Mouse (Mus musculus) lung, postnatal 36 days (tissue): Measurements from ENCODE around the gene Ttc17.
A peak's percentile ranks its signal among the peaks of the same experiment; 100 is the strongest.
"Not testable (repeated sequence)": the region's sequence is repeated elsewhere in the genome, so short reads cannot be mapped to it uniquely, and the experiment has no call there.

Experiments
- DNase-seq: peaks from one replicate; pipeline ENCODE4 v3.0.0; 2022; ENCODE audit warnings: mixed read lengths

Ttc17 gene

DNA sequence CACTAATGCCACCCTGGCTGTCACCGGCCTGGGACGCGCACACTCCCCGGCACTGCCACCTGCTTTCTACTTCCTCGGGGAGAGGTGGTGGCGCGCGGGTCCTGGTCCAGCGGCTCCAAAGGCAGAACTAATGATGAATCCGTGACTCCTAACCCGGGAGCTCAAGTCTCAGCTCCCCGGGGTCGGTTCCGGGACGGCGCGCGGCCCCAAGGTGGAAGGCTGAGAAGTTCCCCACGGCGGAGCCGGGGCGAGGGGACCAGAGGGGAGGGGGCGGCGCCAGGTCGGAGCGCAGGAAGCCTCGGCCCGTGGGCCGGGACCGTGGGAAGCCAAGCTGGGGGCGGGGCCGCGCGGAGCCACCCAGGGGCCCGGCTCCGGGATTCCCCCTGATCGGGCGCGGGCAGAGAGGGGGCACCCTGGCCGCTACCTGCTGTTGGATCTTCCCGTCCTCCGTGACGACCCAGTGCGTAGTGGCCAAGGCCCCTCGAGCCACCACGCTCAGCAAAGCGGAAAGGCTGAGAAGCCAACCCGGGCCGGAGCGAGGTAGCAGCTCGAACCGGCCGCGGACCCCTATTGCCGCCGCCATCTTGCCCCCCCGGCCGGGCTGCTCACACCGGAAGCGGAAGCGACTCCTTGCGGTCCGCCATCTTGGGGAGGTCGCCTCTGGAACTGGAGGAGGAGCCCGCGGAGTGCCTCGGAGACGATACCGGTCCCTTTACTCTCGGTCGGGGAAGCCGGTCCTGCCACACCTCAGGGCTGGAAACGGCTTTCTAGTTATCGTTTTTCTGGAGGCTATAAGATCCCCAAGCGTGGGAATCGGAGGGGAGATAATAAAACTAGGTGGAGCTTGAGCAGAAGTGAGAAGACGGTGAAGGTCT is at the start of gene Ttc17:
Ttc17 (minus strand) TSS at position 607 of the 875 bp plus-strand sequence.
- DNase-seq: peak; percentile 92

DNA sequence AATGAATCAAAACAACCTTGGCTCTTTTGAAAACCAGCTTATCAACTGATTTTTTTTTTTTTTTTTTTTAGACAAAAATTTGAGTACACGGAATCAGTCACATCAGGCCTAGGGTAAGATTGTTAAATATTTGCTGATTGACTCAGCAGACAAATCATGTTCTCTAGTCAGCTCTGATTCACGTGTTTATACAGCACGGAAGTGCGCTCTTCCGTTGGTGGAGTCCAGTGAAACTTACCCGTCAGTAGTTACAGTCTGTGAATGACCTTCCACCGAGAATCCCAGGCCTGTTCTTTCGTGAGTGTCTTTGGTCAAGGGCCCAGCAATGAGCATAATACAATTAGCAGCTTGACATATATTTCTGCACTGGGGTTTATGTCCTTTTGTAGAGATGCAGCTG is 43.2 kb upstream of the Ttc17 start:
- DNase-seq: no peak

DNA sequence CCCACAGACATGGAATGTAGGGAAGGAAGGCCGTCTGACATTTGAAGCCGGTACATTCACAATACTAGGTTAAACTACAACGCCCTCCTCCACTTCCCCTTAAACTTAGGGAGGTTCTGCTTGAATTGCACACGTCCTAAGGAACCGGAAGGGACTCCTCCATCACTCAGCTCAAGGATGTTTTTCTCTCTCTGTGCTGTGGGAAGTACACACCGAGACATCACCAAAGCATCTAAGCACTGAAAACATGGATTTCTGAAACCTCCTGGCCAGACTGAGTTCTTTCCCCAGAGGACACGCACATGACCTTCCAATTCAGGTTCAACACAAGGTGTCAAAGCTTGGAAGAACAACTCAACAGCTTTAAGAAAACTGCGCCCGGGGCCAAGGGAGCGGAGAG is 30.5 kb upstream of the Ttc17 start:
- DNase-seq: peak; percentile 58

- no peak for DNase-seq
These were observed 29.0 kb upstream of the Ttc17 start for GRCm38 (mm10) chr2:94435481-94435880.

- DNase-seq: no peak
These were observed 28.3 kb upstream of the Ttc17 start for GRCm38 (mm10) chr2:94434833-94435232.

GRCm38 (mm10) chr2:94432214-94432613 is 25.7 kb upstream of the Ttc17 start:
- no peak for DNase-seq

DNA sequence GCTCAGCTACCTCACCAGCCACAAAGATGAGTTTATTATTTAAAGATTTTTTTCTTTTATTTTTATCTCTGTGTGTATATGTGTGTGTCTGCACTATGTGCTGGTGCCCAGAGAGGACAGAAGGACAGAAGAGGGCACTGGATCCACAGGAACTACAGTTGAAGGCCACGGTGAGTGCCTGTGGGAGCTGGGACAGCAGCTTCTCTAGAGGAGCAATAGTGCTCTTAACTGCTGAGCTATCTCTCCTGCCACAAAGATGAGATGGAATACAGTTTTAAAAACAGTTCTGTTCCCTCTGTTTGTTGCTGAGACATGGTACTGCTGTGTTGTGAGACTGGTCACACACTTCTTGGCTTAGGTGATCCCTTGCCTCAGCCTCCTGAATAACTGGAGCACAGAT is 22.0 kb upstream of the Ttc17 start:
- no peak for DNase-seq

GRCm38 (mm10) chr2:94407441-94407840 is 952 bp upstream of the Ttc17 start:
- no peak for DNase-seq

DNA sequence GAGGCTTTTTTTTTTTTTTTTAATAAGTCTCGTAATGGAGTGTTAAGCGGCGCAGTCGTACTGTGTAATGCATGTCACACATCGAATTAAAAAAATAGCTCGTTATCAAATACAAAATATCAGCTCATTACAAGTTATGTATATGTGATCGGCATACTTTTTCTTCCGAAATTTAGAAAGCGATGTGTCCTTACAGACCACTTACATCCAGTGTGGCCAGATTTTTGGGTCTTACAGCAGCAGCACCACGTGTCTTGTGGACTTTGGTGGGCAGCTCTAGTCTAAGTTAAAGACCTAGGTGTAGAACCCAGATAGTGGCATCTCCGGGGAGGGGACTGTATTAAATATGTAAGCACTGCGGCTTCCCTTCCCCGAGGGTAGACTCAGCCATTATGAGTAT is 532 bp upstream of the Ttc17 start:
- DNase-seq: no peak

DNA sequence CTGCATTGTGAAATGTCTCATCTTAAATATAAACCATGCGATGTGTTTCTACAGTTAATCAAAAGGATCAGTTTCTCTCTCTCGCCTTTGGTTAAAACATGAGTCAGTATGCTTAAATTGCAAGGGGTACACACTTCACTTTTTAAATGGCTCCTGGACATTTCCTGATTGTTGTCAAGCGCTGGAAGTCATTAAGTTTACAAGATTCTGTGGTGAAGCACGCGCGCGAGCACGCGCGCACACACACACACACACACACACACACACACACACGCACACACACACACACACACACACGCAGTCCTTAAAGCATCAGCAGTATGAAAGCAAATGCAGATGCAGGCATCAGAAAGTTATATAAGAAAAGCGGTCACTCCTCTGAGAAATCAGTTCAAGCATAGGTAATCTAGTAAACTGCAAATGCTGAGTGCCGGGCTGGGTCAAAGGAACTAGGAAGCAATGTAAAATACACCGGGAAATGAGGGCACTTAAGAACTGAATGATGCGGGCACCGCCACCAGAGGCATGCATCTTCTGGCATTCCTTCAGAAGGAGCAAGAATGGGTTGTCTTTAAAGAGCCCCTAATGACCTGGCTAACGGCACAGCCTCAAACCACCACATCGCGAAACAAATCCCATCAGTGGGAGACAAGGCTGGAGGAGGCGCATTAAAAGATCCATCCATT is 949 bp downstream of the Ttc17 start:
- peak; percentile 29 for DNase-seq

- no peak for DNase-seq
These were observed 1.8 kb downstream of the Ttc17 start for GRCm38 (mm10) chr2:94404512-94405240.

DNA sequence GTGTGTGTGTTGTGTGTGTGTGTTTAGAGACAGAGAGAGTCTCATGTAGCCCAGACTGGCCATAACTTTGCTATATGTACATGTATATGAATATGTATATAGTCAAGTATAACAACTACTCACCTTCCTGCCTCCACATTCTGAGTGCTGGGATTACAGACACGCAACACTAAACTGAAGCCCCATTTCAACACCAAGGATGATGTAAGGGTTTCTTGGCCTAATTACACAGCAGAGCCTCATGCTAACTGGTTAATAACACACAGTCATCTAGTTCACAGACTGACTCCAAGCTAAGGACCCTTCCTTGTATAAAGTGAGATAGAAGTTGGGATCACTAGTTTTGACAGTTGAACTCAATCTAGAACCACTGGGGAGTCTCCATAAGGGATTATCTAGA is 3.9 kb downstream of the Ttc17 start:
- no peak for DNase-seq

- no peak for DNase-seq
These were observed 4.4 kb downstream of the Ttc17 start for GRCm38 (mm10) chr2:94402096-94402495.

GRCm38 (mm10) chr2:94401006-94401405 is 5.5 kb downstream of the Ttc17 start:
- DNase-seq: no peak

- peak; percentile 12 for DNase-seq
These were observed 8.1 kb downstream of the Ttc17 start for GRCm38 (mm10) chr2:94398138-94398970.

DNA sequence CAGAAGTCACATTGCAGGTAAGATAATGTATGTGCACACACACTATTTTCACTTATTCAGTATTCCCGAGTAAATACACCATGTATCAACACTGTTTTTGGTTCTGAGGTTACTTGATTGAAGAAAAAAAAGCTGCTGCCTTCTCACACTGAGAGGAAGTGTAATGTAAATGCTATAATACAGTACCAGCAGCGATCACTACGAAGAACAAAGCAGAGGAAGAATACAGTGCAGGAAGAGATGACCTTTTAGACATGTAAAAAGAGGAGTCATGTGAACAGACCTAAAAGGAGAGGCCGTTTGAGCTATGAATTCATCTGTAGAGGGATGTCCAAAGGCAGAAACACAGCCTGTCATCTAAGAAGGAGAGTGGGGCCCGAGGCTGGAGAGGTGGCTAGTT is 9.0 kb downstream of the Ttc17 start:
- DNase-seq: no peak

- DNase-seq: no peak
These were observed 10.2 kb downstream of the Ttc17 start for GRCm38 (mm10) chr2:94396325-94396724.

GRCm38 (mm10) chr2:94391127-94391526 is 15.4 kb downstream of the Ttc17 start:
- DNase-seq: not testable (repeated sequence)

DNA sequence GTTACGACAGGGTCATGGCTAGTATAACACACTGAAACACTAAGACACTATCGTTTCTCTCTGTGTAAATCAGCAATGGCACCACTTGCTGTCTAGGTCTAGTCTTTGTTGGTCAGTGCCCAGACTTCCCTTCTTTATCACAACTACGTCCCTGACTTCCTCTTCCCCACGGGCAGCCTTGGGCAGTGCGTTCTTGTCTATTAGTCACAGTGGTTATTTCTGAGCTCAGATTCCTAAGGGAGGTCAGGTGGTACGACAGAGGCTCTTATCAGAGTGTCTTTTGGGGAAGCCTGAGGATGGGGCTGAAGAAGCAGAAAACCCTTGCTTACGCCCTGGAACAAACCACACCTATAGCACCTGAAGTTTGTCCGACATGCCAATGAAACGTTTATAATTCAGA is 17.5 kb downstream of the Ttc17 start:
- DNase-seq: no peak

- no peak for DNase-seq
These were observed 18.6 kb downstream of the Ttc17 start for GRCm38 (mm10) chr2:94387846-94388245.

DNA sequence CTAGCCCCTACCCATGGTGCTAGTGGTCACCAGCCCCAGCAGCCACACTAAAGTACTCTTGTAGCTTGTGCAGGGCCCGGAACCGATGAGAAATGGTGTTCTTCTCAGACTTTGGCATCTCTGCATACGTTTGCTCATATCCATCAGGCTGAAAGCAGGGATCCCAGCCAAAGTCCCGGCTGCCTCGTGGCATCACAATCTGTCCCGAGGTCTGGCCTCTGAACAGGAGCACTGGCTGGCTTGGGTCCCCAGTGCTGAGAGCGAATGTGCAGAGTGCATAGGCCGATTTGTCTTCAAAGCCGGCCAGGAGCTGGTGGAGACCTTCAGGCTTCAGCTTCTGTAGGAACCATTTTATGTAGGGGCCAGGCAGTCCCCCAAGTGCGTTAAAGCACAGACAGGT is 22.0 kb downstream of the Ttc17 start:
- DNase-seq: not testable (repeated sequence)

- DNase-seq: no peak
These were observed 25.3 kb downstream of the Ttc17 start for GRCm38 (mm10) chr2:94381057-94381647.
